Mouse (Mus musculus): ENCODE data around the gene Zfp27.
"Not testable (repeated sequence)": the region's sequence is repeated elsewhere in the genome, so short reads cannot be mapped to it uniquely, and the experiment has no call there.

Zfp27 gene

GRCm38 (mm10) chr7:29880916-29881315 lies 25.5 kb downstream of the Zfp27 start:
- DNase-seq: no peak

- no peak for DNase-seq
Observed at GRCm38 (mm10) chr7:29880056-29880455, 26.3 kb downstream of the Zfp27 start.

- DNase-seq: not testable (repeated sequence)
Observed at GRCm38 (mm10) chr7:29877561-29877960, 28.8 kb downstream of the Zfp27 start.

- no peak for DNase-seq
Observed at GRCm38 (mm10) chr7:29874256-29874655, 32.1 kb downstream of the Zfp27 start.

GRCm38 (mm10) chr7:29861660-29862059 lies 44.7 kb downstream of the Zfp27 start:
- no peak for DNase-seq

GRCm38 (mm10) chr7:29859532-29860517 lies 46.5 kb downstream of the Zfp27 start, which contains the start of gene Zfp420:
Zfp420 (plus strand) TSS chr7:29859979.
- DNase-seq: peak; percentile 82

- peak; percentile 78 for DNase-seq
Observed at GRCm38 (mm10) chr7:29853219-29853842, 53.0 kb downstream of the Zfp27 start, which contains the start of gene Zfp940. Zfp940 (minus strand) TSS chr7:29853669.

- DNase-seq: no peak
Observed at GRCm38 (mm10) chr7:29852831-29853218, 53.5 kb downstream of the Zfp27 start.

- DNase-seq: no peak
Observed at GRCm38 (mm10) chr7:29844616-29845015, 61.8 kb downstream of the Zfp27 start.
